Mouse (Mus musculus): ENCODE measurements around the gene Kidins220. TPM values are rescaled to one million over a fixed set of nuclear protein-coding genes. Genes with fewer than 3 reads are reported as not detected.
A peak's percentile ranks its signal among the peaks of the same experiment; 100 is the strongest.

The Kidins220 gene
- total RNA-seq, 2 experiments from 2014 or later: 347 to 351 TPM

DNA sequence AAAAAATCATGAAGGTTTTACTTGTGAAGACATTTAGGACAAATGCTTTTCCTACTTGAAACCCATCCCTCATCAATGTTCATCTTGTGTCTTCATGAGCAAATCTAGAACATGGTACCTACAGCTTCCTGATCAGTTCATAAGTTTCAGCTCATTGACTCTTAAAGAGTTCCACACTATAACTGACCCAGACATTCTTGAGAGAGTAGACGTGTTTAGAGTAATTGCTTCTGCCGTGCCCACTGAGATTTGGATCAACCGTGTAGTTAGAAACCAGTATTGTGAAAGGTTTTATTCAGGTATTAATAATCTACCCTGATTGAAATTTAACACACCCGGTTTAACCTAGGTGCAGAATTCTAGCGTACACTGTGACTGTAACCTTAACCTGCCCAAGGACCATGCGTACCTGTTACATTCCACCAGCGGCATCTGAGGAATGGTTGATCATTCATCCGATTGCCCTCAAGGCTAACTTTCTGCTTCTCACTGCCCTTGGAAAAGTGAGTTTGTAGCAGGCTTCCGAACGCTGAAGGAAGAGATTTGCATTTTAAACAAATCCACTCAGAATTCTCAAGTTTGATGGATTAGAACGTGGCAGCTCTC, 12.3 kb upstream of the Kidins220 start:
- no peak for DNase-seq (ENCODE audit: low spot score in 2 of 2)

DNA sequence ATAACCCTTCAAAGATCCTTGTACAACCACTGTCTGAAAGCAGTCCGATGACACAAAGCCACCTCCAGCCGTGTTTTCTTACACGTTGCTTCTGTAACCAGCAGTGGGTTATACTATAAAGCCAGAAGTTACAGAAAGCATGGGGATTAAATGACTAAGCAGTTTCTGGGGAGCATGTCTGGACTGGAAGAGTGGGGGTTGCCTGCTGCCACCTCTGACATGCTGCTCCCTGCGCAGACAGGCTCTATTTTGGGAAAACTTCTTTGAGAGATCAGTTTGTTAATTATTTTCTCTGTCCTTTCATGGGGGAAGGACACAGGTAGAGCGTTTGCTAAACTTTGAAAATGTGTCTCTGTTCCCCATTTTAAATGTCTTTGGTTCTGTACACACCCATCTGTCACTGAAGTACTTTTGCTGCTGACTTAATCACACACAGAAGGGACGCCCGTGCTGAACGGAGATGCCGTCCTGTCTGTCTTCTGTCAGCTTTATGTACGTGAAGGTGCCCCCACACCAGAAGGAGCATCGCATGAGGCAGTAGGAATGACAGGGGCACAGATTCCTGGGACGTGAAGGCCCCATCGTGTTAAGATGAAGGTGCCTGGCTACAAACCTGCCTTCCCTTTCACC, 11.2 kb upstream of the Kidins220 start:
- peak in 1 of 2 experiments; percentile 67 for DNase-seq (ENCODE audit: low spot score in 2 of 2)

DNA sequence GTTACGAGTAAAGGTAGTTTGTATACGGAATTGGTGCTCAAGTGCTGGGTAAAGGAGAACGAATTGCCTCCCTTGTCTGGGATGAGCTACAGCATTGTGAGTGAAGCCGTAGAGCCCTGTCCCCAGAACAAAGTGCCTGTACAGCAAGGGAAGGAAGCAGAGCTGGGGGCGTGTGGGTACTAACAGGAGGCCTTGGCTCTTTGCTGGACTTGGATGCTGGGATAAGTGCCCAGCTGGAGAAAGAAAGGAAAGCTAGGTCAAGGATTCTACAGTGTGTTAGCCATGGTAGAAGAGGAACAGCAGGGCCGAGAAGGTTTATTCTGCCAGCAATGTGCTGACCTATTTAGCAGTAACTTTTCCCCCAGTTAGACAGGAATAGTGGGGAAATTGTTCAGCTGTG, 9.3 kb upstream of the Kidins220 start:
- DNase-seq (ENCODE audit: low spot score in 2 of 2): peak in 1 of 2 experiments; percentile 43

DNA sequence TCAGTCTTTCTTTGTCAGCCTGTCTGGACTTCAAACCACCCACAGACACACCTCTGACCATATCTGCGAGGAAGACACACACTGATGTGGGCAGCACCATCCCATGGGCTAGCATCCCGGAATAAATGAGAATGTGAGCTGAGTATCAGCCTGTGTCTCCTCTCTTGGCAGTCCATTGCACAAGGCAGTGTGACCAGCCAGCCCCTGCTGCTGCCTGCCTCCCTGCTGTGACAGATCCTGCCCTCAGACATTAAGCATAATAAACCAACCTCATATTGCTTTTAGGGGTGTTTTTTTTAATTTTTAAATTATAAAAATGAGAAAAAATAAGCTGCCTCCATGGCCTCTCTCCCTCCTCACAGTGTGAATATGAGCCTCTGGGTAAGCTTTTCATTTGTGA, 8.7 kb upstream of the Kidins220 start:
- no peak for DNase-seq (ENCODE audit: low spot score in 2 of 2)

DNA sequence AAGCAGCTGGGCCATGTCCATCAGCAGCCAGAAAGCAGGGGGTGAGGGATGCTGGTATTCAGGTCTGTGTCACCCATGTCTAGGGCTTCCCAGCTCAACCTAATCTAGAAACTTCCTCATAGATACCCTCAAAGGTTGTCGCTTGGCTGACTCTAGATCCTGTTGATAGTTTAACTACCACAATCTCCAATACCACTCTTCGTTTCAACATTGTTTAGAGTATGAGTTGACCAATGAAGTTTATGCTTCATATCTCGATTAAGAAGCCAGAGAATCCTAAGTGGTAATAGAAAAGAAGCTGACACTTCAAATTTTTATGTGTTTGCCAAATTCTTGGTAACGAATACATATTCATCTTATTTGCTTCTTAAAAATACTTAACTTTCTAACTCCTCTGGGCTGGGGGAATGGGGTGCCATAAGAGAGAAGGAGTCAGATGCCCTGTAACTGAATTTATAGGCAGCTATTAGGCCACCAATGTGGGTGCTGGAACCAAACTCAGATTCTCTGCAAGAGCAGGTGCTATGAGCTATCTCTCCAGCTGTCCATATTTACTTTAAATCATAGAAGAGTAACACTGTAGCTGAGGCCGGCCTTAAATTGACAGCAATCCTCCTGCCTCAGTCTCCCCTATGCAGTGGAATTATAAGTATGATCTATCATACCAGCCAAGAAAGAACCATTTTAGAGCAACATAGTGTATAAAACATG, 3.1 kb upstream of the Kidins220 start:
- no peak for DNase-seq (ENCODE audit: low spot score in 2 of 2)

DNA sequence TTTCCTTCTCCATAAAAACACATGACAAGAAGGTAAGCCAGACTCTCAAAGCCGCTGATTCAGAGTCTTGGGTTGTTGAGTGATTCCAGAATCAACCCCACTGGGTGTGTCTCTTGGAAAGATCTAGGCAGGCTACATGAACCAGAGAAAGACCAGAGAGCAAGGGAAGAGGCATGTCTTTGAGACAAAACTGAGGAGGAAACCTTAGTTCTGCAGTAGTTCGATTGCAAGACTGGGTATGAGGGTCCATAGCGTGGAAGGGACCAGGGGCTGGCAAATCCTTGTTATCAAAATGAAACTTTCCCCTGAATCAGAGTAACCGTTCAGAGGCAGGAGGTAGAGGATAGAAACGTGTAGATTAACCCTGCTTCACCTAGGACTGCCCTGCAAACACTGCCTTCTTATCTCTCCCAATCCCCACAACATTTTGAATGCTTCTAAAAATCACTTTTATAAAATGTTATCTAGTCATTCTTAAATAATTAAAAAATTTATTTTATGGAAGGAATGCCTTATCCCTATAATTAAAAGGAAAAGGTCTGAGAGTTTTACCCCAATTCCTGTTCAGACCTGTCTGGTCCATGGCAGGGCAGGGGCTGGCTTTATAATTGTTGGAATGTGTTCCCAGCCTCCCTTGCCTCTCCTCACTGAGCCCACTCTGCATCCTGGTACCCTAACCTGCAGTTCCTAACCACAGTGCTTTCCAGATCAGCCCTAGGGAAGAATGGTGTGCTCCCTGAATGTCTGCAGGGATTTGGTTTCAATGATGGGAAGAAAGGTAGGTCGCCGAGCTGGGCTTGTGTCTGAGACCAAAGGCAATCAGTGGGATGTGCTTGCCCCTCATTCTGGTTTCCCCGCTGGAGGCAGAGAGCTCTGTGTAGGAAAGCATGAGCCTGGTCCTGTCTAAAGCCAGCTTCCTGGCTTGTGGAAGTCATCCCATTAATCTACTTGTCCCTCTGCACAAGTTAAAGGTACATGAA, 2.1 kb upstream of the Kidins220 start:
- no peak for DNase-seq (ENCODE audit: low spot score in 2 of 2)

GRCm38 (mm10) chr12:24973586-24973985, 1.1 kb upstream of the Kidins220 start:
- DNase-seq (ENCODE audit: low spot score in 2 of 2): no peak

DNA sequence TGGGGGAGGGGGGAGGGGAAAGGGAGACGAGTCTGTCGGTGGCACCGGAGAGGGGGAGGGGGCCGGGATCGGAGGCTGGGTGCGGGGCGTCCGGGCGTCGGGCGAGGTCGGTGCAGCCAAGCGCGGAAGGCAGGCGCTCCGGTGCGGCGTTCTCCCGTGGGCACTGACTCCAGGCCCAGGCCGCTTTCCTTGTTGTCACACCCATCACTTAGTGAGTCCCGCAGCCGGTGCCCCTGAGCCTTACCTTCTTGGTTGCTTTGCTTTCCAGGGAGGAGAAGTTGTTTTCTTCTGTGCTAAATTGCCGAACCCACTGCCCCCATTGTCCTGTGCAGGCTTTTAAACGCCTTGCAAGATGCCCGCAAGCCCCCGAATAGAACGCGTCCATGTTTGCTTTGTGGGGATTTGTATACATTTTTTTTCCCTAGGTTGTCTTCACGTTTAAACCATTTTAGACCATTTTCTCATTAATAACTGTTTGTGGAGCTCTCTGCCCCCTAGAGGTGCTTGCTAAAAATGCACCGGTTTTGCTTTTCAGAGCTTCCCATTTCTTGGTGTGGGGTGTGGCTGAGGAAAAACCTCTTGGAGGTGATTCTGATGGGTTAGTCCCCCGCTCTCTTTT, 499 bp downstream of the Kidins220 start:
- DNase-seq (ENCODE audit: low spot score in 2 of 2): peak; percentile 61 to 89

GRCm38 (mm10) chr12:24985226-24985625, 10.5 kb downstream of the Kidins220 start:
- peak in 1 of 2 experiments; percentile 54 for DNase-seq (ENCODE audit: low spot score in 2 of 2)

- no peak for DNase-seq (ENCODE audit: low spot score in 2 of 2)
Measured at GRCm38 (mm10) chr12:24995350-24995749, 20.6 kb downstream of the Kidins220 start.

- no peak for DNase-seq (ENCODE audit: low spot score in 2 of 2)
Measured at GRCm38 (mm10) chr12:25005350-25005749, 30.6 kb downstream of the Kidins220 start.

- no peak for DNase-seq (ENCODE audit: low spot score in 2 of 2)
Measured at GRCm38 (mm10) chr12:25009957-25010356, 35.2 kb downstream of the Kidins220 start.

GRCm38 (mm10) chr12:25010416-25010815, 35.7 kb downstream of the Kidins220 start:
- DNase-seq (ENCODE audit: low spot score in 2 of 2): no peak

GRCm38 (mm10) chr12:25011733-25012367, 37.1 kb downstream of the Kidins220 start:
- DNase-seq (ENCODE audit: low spot score in 2 of 2): no peak

DNA sequence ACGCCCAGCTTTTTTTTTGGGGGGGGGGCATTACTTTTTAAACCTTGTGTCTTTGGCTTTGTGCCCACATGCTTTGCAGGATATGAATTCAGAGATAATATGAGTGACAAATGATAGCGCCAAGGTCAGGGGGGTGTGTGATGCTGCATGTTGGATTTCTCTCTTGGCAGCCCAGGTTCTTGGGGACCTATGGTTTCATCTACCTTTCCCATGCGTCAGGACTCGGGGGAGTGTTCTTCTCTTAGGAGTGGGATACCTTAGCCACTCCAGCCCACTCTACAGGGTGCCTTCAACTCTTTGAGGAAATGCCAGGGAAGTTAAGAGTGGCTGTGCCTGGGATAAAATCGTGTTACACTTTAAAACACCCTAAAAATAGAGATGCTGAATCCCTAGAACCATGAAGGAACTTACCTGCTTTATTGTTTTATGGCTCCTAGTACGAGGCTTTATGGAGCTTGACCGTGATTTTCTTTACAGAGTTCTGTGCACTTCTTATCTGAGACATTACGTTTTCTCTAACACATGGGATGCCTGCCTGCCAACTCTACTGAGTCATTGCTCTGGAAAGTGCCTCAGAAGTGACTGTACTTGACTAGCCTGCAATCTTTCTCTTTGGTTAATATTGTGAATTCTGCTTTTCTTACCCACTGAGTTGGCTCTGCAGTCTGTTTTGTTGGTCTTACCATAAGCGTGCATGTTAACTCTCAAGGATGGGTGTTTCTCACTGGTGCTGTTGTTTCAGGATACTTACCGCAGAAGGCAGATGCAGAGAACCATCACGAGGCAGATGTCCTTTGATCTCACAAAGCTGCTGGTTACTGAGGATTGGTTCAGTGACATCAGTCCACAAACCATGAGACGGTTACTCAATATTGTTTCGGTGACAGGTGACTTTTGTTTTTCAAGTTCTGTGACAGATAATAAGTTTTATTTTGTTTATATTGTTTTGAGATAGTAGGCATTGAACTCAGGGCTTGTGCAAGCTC, 38.1 kb downstream of the Kidins220 start:
- DNase-seq (ENCODE audit: low spot score in 2 of 2): peak; percentile 46 to 66

DNA sequence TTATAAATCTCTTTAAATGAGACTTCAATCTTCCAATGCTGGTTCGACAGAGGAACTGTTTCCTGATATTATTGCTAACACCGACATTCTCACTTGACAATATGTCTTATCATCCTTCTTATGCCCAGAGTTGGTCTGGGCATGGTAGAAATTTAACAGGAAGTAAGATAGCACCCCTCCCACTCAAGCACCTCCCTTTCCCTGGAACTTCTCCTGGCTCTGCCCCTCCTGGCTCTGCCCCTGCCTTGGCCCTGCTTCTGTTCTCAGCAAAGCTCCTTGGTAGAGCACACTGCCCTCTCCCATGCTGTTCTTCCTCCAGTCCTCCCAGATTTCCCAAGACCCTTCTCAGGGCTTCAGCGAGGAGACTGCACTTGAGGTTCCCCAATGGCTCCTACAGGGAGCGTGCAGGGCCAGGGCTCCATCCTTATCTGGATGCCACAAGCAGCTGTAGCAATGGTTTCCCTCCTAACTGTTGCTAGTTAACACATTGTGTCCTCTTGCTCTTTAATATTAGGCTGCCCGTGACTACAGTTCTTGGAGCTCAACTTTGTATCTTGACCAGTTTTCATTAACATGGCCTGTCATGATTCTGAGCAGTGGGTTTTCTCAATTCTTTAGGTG, 39.7 kb downstream of the Kidins220 start:
- no peak for DNase-seq (ENCODE audit: low spot score in 2 of 2)

DNA sequence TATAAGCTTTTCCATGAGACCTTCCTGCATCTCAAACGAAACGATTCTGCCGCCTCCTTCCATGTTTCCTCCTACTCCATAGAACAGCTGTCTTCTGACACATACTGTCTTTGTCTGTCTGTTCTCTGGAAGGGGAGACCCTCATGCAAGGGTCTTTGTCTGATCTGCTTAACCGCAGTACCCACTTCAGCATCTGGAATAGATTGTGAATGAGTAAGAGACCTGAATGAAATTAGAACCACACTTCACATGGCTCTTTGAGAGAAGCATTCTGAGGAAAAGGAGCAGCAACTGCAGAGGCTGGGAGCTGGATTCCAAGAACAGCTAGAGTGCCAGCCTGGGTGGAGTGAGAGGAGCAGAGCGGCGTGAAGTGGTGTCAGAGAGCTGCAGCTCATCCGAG, 40.2 kb downstream of the Kidins220 start:
- no peak for DNase-seq (ENCODE audit: low spot score in 2 of 2)

GRCm38 (mm10) chr12:25016995-25017394, 42.3 kb downstream of the Kidins220 start:
- DNase-seq (ENCODE audit: low spot score in 2 of 2): no peak

DNA sequence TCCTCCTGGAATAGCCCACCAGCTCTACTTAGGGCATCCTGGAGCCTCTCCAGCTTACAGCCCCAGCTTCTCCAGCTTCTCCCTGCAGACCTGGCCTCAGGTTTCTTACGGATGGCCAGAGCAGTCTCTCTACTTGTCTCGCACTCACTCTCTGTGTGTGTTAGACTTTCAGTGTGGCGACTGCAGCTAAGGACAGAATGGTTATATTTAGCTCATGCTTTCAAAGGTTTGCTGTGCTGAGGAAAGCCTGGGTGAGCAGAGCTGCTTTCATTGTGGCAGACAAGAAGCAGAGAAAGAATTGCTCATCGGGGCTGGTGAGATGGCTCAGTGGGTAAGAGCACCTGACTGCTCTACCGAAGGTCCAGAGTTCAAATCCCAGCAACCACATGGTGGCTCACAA, 46.3 kb downstream of the Kidins220 start:
- no peak for DNase-seq (ENCODE audit: low spot score in 2 of 2)

Measured in layer of hippocampus, adult 18-20 months (tissue).